ENCODE assay signal across 8 mouse cellular contexts in the genomic region with DNA sequence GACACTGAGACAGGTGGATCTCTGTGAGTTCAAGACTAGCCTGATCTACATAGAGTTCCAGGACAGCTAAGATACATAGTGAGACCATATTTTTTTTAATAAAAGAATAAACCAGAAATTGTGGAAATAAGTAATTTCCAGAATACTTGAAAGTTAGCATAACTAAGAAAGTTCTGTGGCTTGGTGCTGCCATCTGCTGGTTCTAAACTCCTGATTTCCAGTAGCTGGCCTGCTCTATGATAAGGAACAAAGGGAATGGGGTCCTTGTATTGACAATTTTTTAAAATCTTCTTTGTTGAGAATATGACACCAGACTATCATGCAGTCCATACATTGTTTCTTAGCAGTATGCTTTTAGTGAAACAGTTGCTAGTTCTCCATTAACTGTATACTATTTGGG. TPM values are rescaled to one million over a fixed set of nuclear protein-coding genes. Genes with fewer than 3 reads are reported as not detected.
DNase-seq lines count a peak whose midpoint lies in the region; ATAC-seq and TF ChIP-seq lines count a peak whose summit lies in the region.

No protein-coding gene starts in this region.

- no peak overlapping the region for H3K4me3 ChIP-seq in hindbrain, embryonic 14.5 days (replicated peaks; ENCODE audit: low read length)
- no peak overlapping the region for H3K4me3 ChIP-seq in hindbrain, embryonic 12.5 days
- H3K4me3 ChIP-seq in midbrain, embryonic 10.5 days = no peak overlapping the region

- no peak for TF ChIP-seq POLR2A in brain, embryonic 14.5 days (IDR thresholded peaks at IDR 0.05; ENCODE audit: borderline replicate concordance, extremely low read depth, insufficient read depth, insufficient read length, poor library complexity, severe bottlenecking)

- no peak overlapping the region for H3K4me2 ChIP-seq in hindbrain, embryonic 14.5 days (replicated peaks)
- H3K4me2 ChIP-seq in hindbrain, embryonic 12.5 days (replicated peaks) = no peak overlapping the region

- H3K4me1 ChIP-seq in hindbrain, embryonic 14.5 days (replicated peaks; ENCODE audit: control insufficient read depth, insufficient read depth, low read length) = no peaks in the 10 kb centered on the region
- H3K4me1 ChIP-seq in hindbrain, embryonic 12.5 days = no peaks in the 10 kb centered on the region
- H3K4me1 ChIP-seq in midbrain, embryonic 10.5 days = peaks cover 17% of the 10 kb centered on the region

- no peaks in the 10 kb centered on the region for H3K27me3 ChIP-seq in hindbrain, embryonic 14.5 days (ENCODE audit: control insufficient read depth, insufficient read depth, low read length)
- H3K27me3 ChIP-seq in hindbrain, embryonic 12.5 days = no peaks in the 10 kb centered on the region
- no peaks in the 10 kb centered on the region for H3K27me3 ChIP-seq in midbrain, embryonic 10.5 days (ENCODE audit: low read depth, poor library complexity, severe bottlenecking)

- H3K9me3 ChIP-seq in hindbrain, embryonic 14.5 days (ENCODE audit: control insufficient read depth, low read length) = no peaks in the 10 kb centered on the region
- H3K9me3 ChIP-seq in hindbrain, embryonic 12.5 days (replicated peaks) = no peaks in the 10 kb centered on the region
- H3K9me3 ChIP-seq in midbrain, embryonic 10.5 days (replicated peaks) = no peaks in the 10 kb centered on the region

- peak; percentile 69 for DNase-seq in hindbrain, embryonic 14.5 days (ENCODE audit: low spot score)
- DNase-seq in right cerebral cortex, adult 2 months (ENCODE audit: low spot score in 2 of 2) = peak; percentile 46 to 63
- DNase-seq in right cerebral cortex, adult 18-20 months = no peak
- DNase-seq in brain, embryonic 14.5 days (ENCODE audit: low read depth) = peak; percentile 65
- peak; percentile 59 for DNase-seq in lung, postnatal 14 days
- DNase-seq in midbrain, embryonic 10.5 days (ENCODE audit: low spot score) = no peak

- no peak for ATAC-seq in hindbrain, embryonic 14.5 days (ENCODE audit: low FRiP score)
- ATAC-seq in hindbrain, embryonic 12.5 days (ENCODE audit: low FRiP score) = no peak
- no peak for ATAC-seq in erythroid progenitor cell, adult 5-6 weeks (replicated peaks; ENCODE audit: low FRiP score, poor library complexity, severe bottlenecking)

- H3K27ac ChIP-seq in hindbrain, embryonic 14.5 days = no peak overlapping the region
- no peak overlapping the region for H3K27ac ChIP-seq in hindbrain, embryonic 12.5 days
- no peak overlapping the region for H3K27ac ChIP-seq in midbrain, embryonic 10.5 days (replicated peaks)

- no peak overlapping the region for H3K9ac ChIP-seq in hindbrain, embryonic 14.5 days
- no peak overlapping the region for H3K9ac ChIP-seq in hindbrain, embryonic 12.5 days

- TF ChIP-seq CTCF in brain, embryonic 14.5 days (IDR thresholded peaks at IDR 0.05; ENCODE audit: borderline replicate concordance, extremely low read depth, insufficient read depth, insufficient read length) = peak; percentile 46; the same call in 1 of the 2 replicates

- H3K36me3 ChIP-seq in hindbrain, embryonic 14.5 days (replicated peaks; ENCODE audit: control insufficient read depth, insufficient read depth) = peaks cover 24% of the 10 kb centered on the region; the same call in 1 of the 2 replicates
- H3K36me3 ChIP-seq in hindbrain, embryonic 12.5 days = peaks cover 36% of the 10 kb centered on the region
- H3K36me3 ChIP-seq in midbrain, embryonic 10.5 days = peaks cover 79% of the 10 kb centered on the region

RNA-seq across cellular contexts. Expression of a gene that starts 25.9 kb away (rescaled TPM):
- polyA plus RNA-seq in hindbrain, embryonic 14.5 days (2014; fragmentation: Nextera tagmentation; extraction: Ambion mirVana) = 0.81 and 0.96 TPM in 2 replicates
- polyA plus RNA-seq in hindbrain, embryonic 12.5 days (2016; fragmentation: Nextera tagmentation; extraction: Ambion mirVana) = 0.40 TPM in 1 of 2 replicates, not detected in the other
- 3.0 and 6.6 TPM in 2 replicates for polyA plus RNA-seq in brain, embryonic 14.5 days (2012; rRNA removed)
- polyA plus RNA-seq in midbrain, embryonic 10.5 days (2016; fragmentation: Nextera tagmentation; extraction: Ambion mirVana) = 0.07 TPM in 1 of 2 replicates, not detected in the other
- total RNA-seq in erythroid progenitor cell, adult 5-6 weeks (2015; ENCODE audit: low replicate concordance) = not detected in 2 replicates
- not detected in 2 replicates for total RNA-seq in erythroid progenitor cell, adult 5-6 weeks (2017; ENCODE audit: low replicate concordance)

RNA-seq across cellular contexts. Expression of a gene that starts 53.0 kb away (rescaled TPM):
- 200 and 205 TPM in 2 replicates for polyA plus RNA-seq in hindbrain, embryonic 14.5 days (2014; fragmentation: Nextera tagmentation; extraction: Ambion mirVana)
- polyA plus RNA-seq in hindbrain, embryonic 12.5 days (2016; fragmentation: Nextera tagmentation; extraction: Ambion mirVana) = 178 and 179 TPM in 2 replicates
- polyA plus RNA-seq in brain, embryonic 14.5 days (2012; rRNA removed) = 151 and 174 TPM in 2 replicates
- 202 and 215 TPM in 2 replicates for polyA plus RNA-seq in midbrain, embryonic 10.5 days (2016; fragmentation: Nextera tagmentation; extraction: Ambion mirVana)
- 18.4 and 26.4 TPM in 2 replicates for total RNA-seq in erythroid progenitor cell, adult 5-6 weeks (2015; ENCODE audit: low replicate concordance)
- total RNA-seq in erythroid progenitor cell, adult 5-6 weeks (2017; ENCODE audit: low replicate concordance) = 13.4 and 15.5 TPM in 2 replicates

Comparison
In these comparisons a context has a peak if more than half of its experiments do, and no peak if none do; other contexts are left out.
1. DNase-seq: peak in hindbrain, embryonic 14.5 days (single experiment), right cerebral cortex, adult 2 months (2 of 2), brain, embryonic 14.5 days (single experiment) and lung, postnatal 14 days (single experiment); none in right cerebral cortex, adult 18-20 months (single experiment) and midbrain, embryonic 10.5 days (single experiment).